Mouse (Mus musculus) central nervous system, embryonic 14 days (tissue): ENCODE data around the gene Ccdc88c. TPM values are rescaled to one million over a fixed set of nuclear protein-coding genes. Genes with fewer than 3 reads are reported as not detected.

Source experiments
- polyA plus RNA-seq: library from polyadenylated mRNA; depleted of rRNA; stranded (reverse); fragments of >200 nt; gene quantifications from 2 replicates; pipeline ENCODE4 v1.2.3, GENCODE M21; 2012; rRNA removed

The Ccdc88c gene
- 28.4 and 35.4 TPM in 2 replicates for polyA plus RNA-seq

GRCm38 (mm10) chr12:101028954-101029731 lies at the start of gene Ccdc88c:
Ccdc88c (minus strand) TSS chr12:101029056.

GRCm38 (mm10) chr12:100907598-100908297 lies 121.1 kb downstream of the Ccdc88c start, which contains the start of gene Gpr68:
Gpr68 (minus strand) TSS chr12:100908198.

Other genes with a start within 250 kb of the Ccdc88c start
- gene Dglucy, start 250.0 kb downstream of the Ccdc88c start, polyA plus RNA-seq: 3.2 and 3.6 TPM in 2 replicates
- 2.1 TPM in 2 replicates for gene Gpr68, start 120.9 kb downstream of the Ccdc88c start, polyA plus RNA-seq
- 45.6 and 49.5 TPM in 2 replicates for gene Ppp4r3a, start 54.6 kb upstream of the Ccdc88c start, polyA plus RNA-seq